In genomic region chr12:58211163-58212071, GRCm38 (mm10) we compare ENCODE assay signal across 8 mouse cellular contexts. TPM values are rescaled to one million over a fixed set of nuclear protein-coding genes. Genes with fewer than 3 reads are reported as not detected.
A peak's percentile ranks its signal among the peaks of the same experiment; 100 is the strongest.
DNase-seq lines count a peak whose midpoint lies in the region; ATAC-seq lines count a peak whose summit lies in the region.

Gene Sstr1 (plus strand): TSS chr12:58211772.

- no peak for ATAC-seq in forebrain, embryonic 12.5 days (ENCODE audit: low FRiP score)
- no peak for ATAC-seq in midbrain, embryonic 11.5 days (ENCODE audit: low FRiP score)

- peak in 1 of 2 experiments; percentile 19 for DNase-seq in layer of hippocampus, adult 18-20 months (ENCODE audit: low spot score in 2 of 2)
- DNase-seq in layer of hippocampus, adult 9-10 months (ENCODE audit: low spot score), result no peak
- DNase-seq in kidney, postnatal 14 days, result peak; percentile 14
- peak; percentile 85 for DNase-seq in midbrain, embryonic 11.5 days (ENCODE audit: low spot score, missing footprints)
- no peak for DNase-seq in urinary bladder, postnatal 25 days (ENCODE audit: low spot score)
- DNase-seq in adrenal gland, postnatal 10 days, result no peak
- no peak for DNase-seq in spleen, postnatal 14 days (ENCODE audit: low spot score in 2 of 2)

- H3K4me1 ChIP-seq in forebrain, embryonic 12.5 days, result peaks cover 26% of the 10 kb centered on the region
- H3K4me1 ChIP-seq in midbrain, embryonic 11.5 days (ENCODE audit: control insufficient read depth, insufficient read depth, low read length), result peaks cover 16% of the 10 kb centered on the region

- H3K27ac ChIP-seq in forebrain, embryonic 12.5 days, result no peak within 1 kb of the TSS
- no peak within 1 kb of the TSS for H3K27ac ChIP-seq in midbrain, embryonic 11.5 days (ENCODE audit: low read depth, low read length)

- no peaks in the 10 kb centered on the region for H3K9me3 ChIP-seq in forebrain, embryonic 12.5 days
- no peaks in the 10 kb centered on the region for H3K9me3 ChIP-seq in midbrain, embryonic 11.5 days (ENCODE audit: control insufficient read depth, low read length)

- peaks cover 58% of the 10 kb centered on the region for H3K27me3 ChIP-seq in forebrain, embryonic 12.5 days
- peaks cover 39% of the 10 kb centered on the region for H3K27me3 ChIP-seq in midbrain, embryonic 11.5 days (ENCODE audit: control insufficient read depth, insufficient read depth, low read length)

- peak within 1 kb of the TSS; percentile 89 for H3K4me2 ChIP-seq in forebrain, embryonic 12.5 days
- peak within 1 kb of the TSS; percentile 82 for H3K4me2 ChIP-seq in midbrain, embryonic 11.5 days

- WGBS in forebrain, embryonic 12.5 days, result 10% methylated on average over 21 of the region's 21 CpGs
- 15% methylated on average over 21 of the region's 21 CpGs for WGBS in midbrain, embryonic 11.5 days

- H3K4me3 ChIP-seq in forebrain, embryonic 12.5 days (replicated peaks), result peak within 1 kb of the TSS; percentile 50
- peak within 1 kb of the TSS; percentile 40 for H3K4me3 ChIP-seq in midbrain, embryonic 11.5 days (ENCODE audit: low read depth, low read length)

- no peaks in the 10 kb centered on the region for H3K36me3 ChIP-seq in forebrain, embryonic 12.5 days (replicated peaks)
- no peaks in the 10 kb centered on the region for H3K36me3 ChIP-seq in midbrain, embryonic 11.5 days (ENCODE audit: control insufficient read depth, insufficient read depth, low read length)

- H3K9ac ChIP-seq in forebrain, embryonic 12.5 days, result peak within 1 kb of the TSS; percentile 51
- peak within 1 kb of the TSS; percentile 10; the same call in 1 of the 2 replicates for H3K9ac ChIP-seq in midbrain, embryonic 11.5 days (ENCODE audit: low read length)

RNA-seq across cellular contexts. Expression of gene Sstr1, which starts in this region (rescaled TPM):
- 10 to 100 TPM; 20.2 to 31.5 TPM for total RNA-seq in layer of hippocampus, adult 18-20 months (2021)
- polyA plus RNA-seq in forebrain, embryonic 12.5 days (2016; fragmentation: Nextera tagmentation; extraction: Ambion mirVana), result 1.9 and 2.4 TPM in 2 replicates
- polyA plus RNA-seq in midbrain, embryonic 11.5 days (2014; fragmentation: Nextera tagmentation; extraction: Ambion mirVana), result 0.12 and 0.15 TPM in 2 replicates
- total RNA-seq in adrenal gland, postnatal 10 days (2021), result under 1 TPM; 0.15 to 0.21 TPM

Comparison
In these comparisons a context has a peak if more than half of its experiments do, and no peak if none do; other contexts are left out.
1. RNA of gene Sstr1 (total RNA-seq): 20.2 to 31.5 TPM in layer of hippocampus, adult 18-20 months; 0.15 to 0.21 TPM in adrenal gland, postnatal 10 days; every median in the first group is over 10 times any median in the second.
2. Peak in DNase-seq, H3K4me3 ChIP-seq, H3K9ac ChIP-seq and H3K4me2 ChIP-seq in midbrain, embryonic 11.5 days; RNA of the gene not detected or under 1 TPM.